Mouse (Mus musculus) heart, postnatal 0 days (tissue): Measurements from ENCODE around the gene Tmem40.

Experiments used
- CTCF ChIP-seq: IDR thresholded peaks from 2 replicates; pipeline ENCODE4 v1.5.1; 2016; ENCODE audit warnings: antibody characterized with exemption, control low read depth, low read depth
- EP300 ChIP-seq: IDR thresholded peaks from 2 replicates; pipeline ENCODE4 v1.6.1; 2016; ENCODE audit warnings: antibody characterized with exemption, low read depth

GRCm38 (mm10) chr6:115717101-115717652 is 45.0 kb downstream of the Tmem40 start:
- TF ChIP-seq CTCF = no peak
- TF ChIP-seq EP300 = no peak
